Mouse (Mus musculus): Measurements from ENCODE around the gene Frmd4a.

Gene Frmd4a

GRCm38 (mm10) chr2:4131216-4131615 lies 113.7 kb downstream of the Frmd4a start:
- intact Hi-C loops (cut with DNase I), result no loop called here

- intact Hi-C loops (cut with DNase I), result no loop called here
Observed at GRCm38 (mm10) chr2:4137493-4137892, 120.0 kb downstream of the Frmd4a start.

DNA sequence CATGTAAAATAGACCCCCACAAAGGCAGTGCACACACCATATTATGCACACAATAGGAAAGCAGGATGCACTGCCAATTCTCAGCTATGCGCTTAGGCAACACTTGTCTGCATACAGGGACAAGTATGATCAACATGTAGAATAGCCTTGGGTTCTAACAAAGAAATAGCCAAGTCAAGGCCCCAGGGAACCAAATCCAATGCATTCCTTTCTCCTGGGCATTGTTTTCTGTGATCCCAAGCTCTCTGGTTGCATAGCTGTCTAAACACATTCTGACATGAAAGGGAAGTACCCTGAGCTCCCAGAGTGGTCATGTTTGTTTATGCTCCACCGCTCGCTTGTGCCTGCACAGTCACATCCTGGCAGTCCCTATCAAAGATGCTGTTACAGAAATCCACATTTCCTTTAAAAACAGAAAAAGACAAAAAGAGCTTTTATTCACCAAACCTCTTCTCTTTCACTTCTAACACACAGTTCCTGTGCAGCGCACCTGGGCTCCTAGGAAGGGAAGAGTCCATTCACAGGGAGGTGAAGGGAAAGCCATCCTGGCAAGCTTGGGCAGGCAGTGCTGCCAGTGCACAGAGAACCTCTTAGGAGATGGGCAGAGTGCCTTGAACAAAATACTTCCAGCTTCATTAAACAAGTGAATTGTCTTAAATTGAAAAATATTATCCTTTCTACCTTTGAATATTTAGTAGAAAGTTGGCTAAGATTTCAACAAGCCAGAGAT lies 124.9 kb downstream of the Frmd4a start:
- intact Hi-C loops (cut with DNase I), result no loop called here

- intact Hi-C loops (cut with DNase I), result no loop called here
Observed at GRCm38 (mm10) chr2:4144424-4144823, 126.9 kb downstream of the Frmd4a start.

DNA sequence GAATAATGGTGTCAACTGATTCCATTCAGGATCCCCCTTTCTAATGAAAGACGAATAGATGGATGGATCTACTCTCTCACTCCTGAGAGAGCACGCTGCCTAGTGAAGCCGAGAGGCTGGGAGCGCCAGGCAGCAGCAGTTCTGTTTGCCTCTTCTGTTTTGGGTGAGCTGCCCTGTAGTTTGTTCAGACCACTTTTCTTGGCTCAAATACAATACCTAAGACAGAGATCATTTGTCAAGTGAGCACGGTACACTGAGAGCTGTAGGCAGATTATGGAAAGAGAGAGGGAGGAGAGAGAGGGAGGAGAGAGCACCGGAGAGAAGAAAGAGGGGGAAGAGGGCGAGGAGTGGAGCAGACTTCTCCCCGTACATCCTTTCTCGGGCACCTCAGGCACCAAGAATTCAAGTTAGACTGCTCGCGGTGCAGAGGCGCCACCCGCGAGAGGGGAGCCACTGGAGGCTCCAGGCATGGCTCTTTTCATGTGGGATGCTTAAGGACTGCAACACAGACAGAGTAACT lies 135.1 kb downstream of the Frmd4a start:
- intact Hi-C loops (cut with DNase I), result no loop called here

GRCm38 (mm10) chr2:4153131-4153631 lies 135.7 kb downstream of the Frmd4a start:
- intact Hi-C loops (cut with DNase I), result no loop called here

GRCm38 (mm10) chr2:4154036-4154653 lies 136.6 kb downstream of the Frmd4a start:
- intact Hi-C loops (cut with DNase I), result no loop called here

DNA sequence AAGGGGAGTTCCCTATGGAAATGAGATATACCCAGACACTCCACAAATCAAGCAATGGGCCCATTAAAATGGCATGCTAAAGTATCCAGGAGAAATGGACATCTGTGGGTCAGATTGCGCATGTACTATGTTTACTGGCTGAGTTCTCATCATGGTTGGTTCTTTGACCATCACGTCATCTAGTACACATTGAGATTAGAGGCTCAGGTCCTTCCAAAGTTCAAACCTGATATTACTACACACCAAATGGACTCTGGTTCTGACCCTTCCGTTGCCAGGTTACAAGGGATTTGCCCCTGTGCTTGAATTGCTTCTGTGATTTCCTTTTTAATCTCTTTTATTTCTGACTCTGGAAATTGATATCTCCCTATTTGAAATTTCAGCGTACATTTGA lies 137.1 kb downstream of the Frmd4a start:
- intact Hi-C loops (cut with DNase I), result no loop called here

DNA sequence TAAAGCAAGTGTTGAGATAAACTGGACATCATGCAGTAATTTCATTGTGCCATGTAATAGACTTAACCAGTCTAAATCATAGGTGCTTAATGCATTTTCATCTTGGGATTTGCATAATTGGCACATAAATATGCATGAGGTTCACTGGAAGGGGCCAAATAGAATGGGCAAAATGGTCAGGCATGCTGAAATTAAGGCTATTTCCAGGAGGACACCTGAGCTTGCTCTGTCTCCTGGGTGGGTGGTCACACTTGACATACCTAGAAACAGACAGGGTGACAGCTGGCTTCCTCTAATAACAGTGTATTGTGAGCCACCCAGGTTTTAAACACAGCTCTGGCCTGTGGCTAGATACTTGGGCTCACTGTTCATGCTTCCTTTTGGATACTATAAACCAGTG lies 137.9 kb downstream of the Frmd4a start:
- intact Hi-C loops (cut with DNase I), result no loop called here

DNA sequence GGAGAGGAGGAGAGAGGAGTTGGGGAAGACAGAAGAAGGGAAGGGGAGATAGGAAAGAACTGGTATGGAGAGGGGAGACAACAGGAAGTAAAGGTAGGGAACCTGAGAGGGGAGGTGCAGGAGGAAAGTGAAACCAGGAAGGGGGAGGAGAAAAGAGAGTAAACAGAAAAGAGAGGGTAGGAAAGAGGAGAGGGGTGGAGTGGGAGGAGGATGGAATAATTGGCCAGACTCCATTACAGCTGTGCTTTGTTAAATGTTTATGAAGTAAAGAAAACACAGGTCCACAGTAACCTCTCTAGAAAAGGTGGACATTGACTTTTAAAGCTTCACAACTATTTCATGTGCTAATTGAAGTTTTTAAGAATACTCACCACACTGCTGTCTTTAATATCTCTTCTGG lies 139.0 kb downstream of the Frmd4a start:
- intact Hi-C loops (cut with DNase I), result no loop called here

GRCm38 (mm10) chr2:4157396-4157795 lies 139.9 kb downstream of the Frmd4a start:
- intact Hi-C loops (cut with DNase I), result no loop called here

DNA sequence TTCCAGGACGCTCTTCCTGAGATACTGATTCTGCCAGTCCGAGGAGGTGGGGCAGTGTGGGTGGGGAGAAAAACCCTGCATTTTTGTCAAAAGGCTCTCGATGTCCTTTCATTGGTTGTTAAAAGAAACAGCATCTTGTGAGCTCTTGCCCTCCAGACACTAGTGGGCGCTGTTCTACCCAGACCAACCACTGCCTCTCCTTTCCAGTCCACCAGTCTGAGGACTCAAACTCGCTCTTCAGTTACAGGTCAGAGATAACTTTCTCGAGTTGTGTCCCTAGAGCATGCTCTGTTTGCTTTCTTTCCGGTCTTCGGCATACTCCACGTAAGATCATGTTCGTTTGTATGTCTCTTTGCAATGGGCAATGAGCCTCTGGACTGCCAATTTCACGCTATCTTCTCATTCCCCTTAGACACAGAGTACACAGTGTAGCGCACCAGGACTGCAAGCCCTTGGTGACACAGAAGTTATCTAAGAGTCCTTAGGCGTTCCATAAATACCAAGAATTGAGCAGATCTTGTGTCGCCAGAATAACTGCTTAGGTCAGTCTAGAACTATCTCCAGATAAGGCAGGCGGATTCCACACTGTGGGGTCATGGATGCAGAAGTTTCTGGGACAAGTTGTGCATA lies 142.2 kb downstream of the Frmd4a start:
- intact Hi-C loops (cut with DNase I), result no loop called here

- intact Hi-C loops (cut with DNase I), result no loop called here
Observed at GRCm38 (mm10) chr2:4166191-4166590, 148.7 kb downstream of the Frmd4a start.

GRCm38 (mm10) chr2:4167131-4167530 lies 149.6 kb downstream of the Frmd4a start:
- intact Hi-C loops (cut with DNase I), result no loop called here

DNA sequence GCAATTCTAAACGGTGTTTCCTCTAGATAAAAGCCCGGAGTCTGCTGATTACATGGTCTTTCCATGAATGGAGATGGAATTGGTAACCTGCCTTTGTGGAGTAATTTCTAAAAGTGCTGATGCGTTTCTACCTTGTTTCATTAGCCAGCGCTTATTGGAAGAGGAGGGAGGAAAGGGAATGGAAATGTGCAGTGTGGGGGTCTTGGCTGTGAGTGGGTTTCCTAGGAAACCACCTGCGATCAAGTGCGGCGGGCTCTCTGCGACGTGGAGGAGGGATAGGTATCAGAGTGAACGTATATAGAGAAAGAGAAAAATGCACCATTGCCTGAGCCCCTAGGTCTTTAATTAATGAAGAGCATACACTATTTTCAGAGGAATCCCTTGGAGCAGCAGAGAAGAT lies 152.2 kb downstream of the Frmd4a start:
- intact Hi-C loops (cut with DNase I), result no loop called here

DNA sequence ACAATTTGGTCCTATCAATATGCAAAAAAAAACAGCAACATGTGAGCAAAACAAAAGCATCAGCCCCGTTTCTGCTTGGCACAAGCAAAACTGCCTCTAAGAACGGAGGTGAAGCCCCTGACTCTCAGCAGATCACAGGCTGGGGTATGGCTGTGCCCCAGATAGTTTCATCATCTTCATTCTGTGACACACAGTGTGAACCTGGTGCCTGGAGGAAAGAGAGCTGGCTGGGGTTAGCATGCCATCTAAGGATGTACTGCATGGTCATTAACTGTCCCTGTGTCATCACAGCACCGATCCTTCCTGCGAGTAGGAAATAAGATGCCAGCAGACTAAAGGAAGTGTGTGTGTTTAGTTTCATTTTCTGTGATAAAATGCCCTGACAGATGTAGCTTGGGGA lies 152.7 kb downstream of the Frmd4a start:
- intact Hi-C loops (cut with DNase I), result no loop called here

DNA sequence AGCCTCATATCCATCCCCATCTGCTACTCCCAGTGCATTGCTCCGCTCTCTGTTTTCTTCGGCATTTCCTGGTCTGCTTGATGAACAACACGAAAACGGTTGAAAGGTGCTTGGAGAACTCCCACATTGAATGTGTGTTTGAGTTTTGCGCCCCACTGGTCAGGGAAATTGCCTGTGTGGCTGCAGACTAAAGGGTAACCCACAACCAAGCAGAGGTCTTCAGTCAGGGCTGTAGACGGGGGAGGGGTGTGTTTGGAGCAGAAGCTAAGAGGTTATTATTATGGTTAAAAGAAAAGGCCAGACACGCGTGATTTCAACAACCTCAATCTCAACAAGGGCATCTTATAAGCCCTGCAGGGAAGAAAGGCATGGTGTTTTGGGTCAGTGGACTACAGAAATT lies 167.5 kb downstream of the Frmd4a start:
- intact Hi-C loops (cut with DNase I), result no loop called here

DNA sequence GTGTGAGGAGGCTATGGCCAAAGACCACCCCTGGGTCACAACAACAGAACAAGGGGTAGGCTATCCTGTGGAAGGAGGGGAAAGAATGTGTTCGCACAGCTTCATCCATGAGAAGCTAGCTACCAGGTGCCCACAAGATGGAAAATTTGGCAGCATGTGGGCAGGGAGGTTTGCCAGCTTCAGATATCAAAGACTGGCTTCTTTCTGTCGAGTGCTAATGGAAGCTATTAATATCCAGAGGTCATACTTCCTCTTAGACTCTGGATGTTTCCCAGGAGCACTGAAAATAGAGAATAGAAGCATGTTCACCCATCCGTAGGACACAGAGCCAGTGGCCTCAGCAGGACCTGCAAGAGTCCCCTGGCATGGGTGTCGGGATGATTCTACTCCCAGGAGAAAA lies 170.0 kb downstream of the Frmd4a start:
- intact Hi-C loops (cut with DNase I), result no loop called here

GRCm38 (mm10) chr2:4188303-4188702 lies 170.8 kb downstream of the Frmd4a start:
- intact Hi-C loops (cut with DNase I), result no loop called here

- intact Hi-C loops (cut with DNase I), result no loop called here
Observed at GRCm38 (mm10) chr2:4190345-4190744, 172.8 kb downstream of the Frmd4a start.

- intact Hi-C loops (cut with DNase I), result no loop called here
Observed at GRCm38 (mm10) chr2:4190995-4191394, 173.5 kb downstream of the Frmd4a start.

- intact Hi-C loops (cut with DNase I), result no loop called here
Observed at GRCm38 (mm10) chr2:4193206-4193605, 175.7 kb downstream of the Frmd4a start.
